Mouse (Mus musculus): ENCODE data around the gene Mef2d.

DNA sequence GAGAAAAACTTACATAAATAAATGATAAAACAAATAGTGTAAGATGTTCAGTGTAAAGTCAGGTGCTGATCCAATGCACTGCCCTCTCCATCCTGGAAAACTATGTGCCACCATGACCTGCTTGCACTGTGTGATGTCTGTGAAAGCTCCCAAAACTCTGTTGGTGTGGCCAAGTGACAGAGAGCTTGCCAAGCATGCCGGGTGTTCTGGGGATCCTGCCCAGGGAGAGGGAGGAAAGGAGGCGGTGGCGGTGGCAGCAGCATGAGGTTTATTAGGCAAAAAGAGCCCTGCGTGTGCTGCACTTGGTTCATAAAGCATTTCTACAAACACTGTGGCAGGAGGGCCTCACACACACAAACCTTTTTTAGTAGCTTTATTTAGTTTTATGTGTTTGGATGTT lies 39.2 kb downstream of the Mef2d start:
- TF ChIP-seq CTCF (IDR thresholded peaks at IDR 0.05; ENCODE audit: borderline replicate concordance, control insufficient read depth, extremely low read depth, insufficient read depth, low read length, poor library complexity) = no peak
- TF ChIP-seq POLR2A (IDR thresholded peaks at IDR 0.05; ENCODE audit: control insufficient read depth, extremely low read depth, insufficient read depth, low read length, poor library complexity) = no peak

Data from thymus, adult 2 months (tissue).